Mouse (Mus musculus): Measurements from ENCODE around the gene Parp6.

DNA sequence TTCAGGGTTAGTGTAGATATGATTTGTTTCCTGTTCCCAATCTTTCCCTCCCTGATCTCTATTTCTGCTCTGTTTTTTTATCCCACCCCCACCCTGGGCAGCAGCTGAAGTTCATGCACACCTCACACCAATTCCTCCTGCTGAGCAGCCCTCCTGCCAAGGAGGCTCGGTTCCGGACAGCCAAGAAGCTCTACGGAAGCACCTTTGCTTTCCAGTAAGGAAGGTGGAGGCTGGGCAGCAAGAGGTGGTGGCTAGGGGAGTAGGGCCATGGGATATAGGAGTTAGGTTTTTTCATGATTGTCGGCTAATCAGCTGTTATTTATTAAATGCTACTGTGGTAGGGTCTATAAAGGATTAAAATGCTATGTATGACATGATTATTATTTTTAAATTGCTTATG lies 22.9 kb downstream of the Parp6 start:
- TF ChIP-seq GATA1 (IDR thresholded peaks at IDR 0.05; ENCODE audit: borderline replicate concordance, low read length) (no peak), FLI1 (IDR thresholded peaks at IDR 0.05; ENCODE audit: low read length) (no peak)

Data from megakaryocyte, embryonic 14.5 days (primary cell).